Mouse (Mus musculus) right cerebral cortex, postnatal 4 days (tissue): ENCODE results near the gene Hyal3.
A peak's percentile ranks its signal among the peaks of the same experiment; 100 is the strongest.

Experiments used
- DNase-seq: peaks from one replicate; pipeline ENCODE4 v3.0.0-alpha.2; 2022

Hyal3 gene

DNA sequence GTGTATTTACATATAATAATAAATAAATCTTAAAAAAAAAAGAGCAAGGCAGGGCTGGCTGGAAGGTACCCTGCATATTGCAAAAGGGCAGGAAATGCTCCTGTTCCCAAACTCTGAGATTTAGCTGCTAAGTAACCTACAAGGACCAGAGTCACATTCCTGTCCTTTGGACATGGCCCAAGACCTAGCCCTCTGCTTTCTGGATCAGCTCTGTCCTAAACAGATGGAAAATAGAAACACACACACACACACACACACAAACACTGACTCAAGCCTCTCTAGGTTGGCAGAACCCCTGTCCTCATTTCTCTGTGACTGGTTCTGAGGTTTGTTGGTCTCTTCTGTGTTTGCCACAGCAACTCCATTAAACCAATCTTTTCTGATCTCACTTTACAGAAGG, 40.3 kb downstream of the Hyal3 start:
- DNase-seq, result no peak

- no peak for DNase-seq
These were observed 43.9 kb downstream of the Hyal3 start for GRCm38 (mm10) chr9:107624539-107624938.

DNA sequence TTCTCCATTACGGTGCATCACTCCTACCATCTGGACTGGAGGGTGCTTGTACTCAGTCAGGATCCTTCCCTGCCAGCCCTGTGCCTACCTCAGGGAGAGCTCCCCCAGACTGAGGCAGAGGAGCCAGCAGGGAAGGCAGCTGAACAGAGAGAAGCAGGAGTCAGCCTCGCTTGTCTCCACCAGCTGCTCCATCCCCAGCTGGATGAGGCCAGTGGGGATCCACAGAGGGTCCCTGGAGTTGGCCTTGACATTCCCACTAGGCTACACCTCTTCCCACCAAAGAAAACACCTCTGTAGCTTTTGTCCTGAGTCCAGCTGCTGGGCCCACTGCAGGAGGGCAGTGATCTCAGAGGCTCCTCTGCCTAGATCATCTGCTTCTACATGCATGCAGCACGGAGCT, 44.3 kb downstream of the Hyal3 start:
- DNase-seq, result no peak

DNA sequence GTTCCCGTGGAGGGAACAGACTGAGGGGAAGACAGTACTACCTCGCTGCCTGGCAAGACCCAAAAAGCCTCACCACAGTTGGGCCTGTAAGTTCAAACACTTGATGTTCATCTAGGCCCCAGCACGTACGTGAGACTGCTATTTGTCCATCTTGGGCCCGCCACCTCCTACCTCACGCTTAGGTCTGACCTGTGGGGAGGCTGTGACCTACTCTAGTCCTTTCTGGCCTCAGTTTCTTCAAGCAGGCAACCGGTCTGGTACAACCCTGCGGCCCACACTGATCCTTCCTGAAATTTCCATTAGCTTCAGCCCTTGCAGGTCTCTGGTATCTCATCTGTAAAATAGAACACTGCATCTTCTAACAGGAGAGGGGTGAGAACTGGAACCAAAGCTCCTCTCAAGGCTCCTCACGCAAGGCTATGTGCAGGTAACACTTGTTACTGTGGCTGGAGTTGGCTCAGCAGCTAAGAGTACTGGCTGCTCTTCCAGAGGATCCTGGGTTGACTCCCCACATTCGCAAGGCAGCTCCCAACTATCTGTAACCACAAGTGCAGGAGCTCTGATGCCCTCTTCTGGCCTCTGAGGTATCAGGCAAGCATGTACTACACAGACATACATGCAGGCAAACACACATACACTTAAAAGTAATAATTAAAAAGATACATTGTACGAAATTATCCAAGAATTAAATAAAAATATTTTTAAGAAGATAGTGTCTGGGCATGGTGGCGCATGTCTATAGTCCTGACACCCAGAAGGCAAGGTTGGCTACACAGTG, 44.9 kb downstream of the Hyal3 start:
- no peak for DNase-seq

GRCm38 (mm10) chr9:107626158-107626843, 45.7 kb downstream of the Hyal3 start:
- DNase-seq, result peak; percentile 43

GRCm38 (mm10) chr9:107626844-107627277, 46.2 kb downstream of the Hyal3 start:
- DNase-seq, result peak; percentile 92

DNA sequence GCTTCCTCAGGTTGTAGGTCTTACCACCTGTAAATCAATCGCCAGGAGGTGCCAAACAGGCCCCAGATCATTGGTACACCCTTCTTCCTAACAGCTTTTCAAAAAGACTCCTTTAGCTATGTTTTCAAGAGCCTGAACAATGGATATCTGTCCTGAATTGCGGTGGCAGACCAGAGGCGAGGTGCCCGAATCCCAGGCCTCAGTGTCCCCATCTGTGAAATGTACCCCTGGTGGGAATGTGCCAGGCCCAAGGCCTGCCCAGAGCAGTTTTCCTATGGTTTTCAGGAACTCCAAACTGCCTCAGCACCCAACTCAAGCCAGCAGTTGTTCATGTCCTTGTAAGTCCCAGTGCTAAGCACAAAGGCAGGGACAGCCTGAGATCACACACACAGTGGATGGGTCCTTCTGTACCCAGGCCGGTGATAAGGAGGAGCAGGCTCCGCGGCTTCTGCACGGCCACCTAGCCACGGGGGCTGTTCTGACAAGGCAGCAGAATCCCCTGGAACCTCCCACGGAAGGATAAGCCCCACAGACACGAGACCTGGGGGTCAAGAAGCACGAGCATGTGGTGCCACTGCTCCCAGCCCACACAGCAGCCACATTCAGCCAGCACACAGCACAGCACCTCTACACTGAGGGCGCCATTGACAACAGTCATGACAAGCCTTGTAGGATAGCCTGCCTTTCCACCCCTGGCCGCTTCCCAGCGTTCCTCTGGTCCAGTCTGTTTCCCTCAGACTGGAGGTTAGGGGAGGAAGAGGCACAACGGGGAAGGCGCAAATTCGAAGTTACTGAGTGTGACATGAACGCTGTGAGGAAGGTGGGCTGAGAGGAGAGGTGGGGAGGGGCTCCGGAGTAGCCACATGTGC, 47.0 kb downstream of the Hyal3 start:
- no peak for DNase-seq

- no peak for DNase-seq
These were observed 48.2 kb downstream of the Hyal3 start for GRCm38 (mm10) chr9:107628721-107629410.

GRCm38 (mm10) chr9:107629411-107629730, 48.8 kb downstream of the Hyal3 start:
- DNase-seq, result no peak

DNA sequence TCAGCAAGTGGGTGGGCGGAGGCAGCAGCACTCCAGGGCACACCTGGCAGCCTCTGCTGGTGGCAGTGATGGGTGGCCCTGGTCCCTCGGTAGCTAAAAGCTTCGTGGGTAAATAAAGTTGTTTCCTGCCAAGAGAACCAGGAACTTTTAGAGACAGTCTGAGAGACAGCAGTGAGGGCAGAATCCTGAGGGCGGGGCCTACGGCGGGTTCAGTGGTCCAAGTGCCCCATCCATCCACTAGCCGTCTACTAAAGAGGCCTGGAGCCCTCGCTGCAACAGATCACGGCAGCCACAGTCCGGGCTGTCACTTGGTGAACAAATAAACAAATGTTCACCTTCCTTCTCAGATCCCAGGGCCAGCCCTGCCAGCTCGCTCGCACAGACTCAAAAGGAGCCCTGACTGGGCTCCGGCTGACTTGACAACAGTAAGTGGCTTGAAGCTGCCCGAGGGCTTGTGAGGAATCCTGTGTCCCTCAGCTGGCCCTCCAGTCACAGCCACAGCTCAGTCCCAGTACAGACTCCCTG, 49.3 kb downstream of the Hyal3 start:
- peak; percentile 38 for DNase-seq

DNA sequence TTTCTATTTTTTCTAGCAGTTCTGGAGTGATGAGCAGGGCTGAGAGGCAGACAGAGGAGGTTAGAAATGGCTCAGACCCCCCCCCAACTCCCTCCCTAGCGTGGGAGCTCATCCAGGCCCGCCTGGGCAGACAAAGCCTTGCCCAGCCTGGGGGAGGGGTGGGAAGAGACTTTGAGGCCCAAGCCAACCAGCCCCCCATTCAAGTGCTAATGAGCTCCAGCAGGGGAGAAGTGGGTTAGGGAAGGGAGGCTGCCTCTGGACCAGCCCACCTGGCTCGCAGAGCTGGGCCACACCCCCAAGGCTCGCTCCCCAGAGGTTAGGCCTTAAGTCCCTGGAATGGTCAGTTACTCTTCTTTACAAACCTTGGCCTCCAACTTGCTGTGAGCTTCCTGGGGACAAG, 50.0 kb downstream of the Hyal3 start:
- DNase-seq, result peak; percentile 67

DNA sequence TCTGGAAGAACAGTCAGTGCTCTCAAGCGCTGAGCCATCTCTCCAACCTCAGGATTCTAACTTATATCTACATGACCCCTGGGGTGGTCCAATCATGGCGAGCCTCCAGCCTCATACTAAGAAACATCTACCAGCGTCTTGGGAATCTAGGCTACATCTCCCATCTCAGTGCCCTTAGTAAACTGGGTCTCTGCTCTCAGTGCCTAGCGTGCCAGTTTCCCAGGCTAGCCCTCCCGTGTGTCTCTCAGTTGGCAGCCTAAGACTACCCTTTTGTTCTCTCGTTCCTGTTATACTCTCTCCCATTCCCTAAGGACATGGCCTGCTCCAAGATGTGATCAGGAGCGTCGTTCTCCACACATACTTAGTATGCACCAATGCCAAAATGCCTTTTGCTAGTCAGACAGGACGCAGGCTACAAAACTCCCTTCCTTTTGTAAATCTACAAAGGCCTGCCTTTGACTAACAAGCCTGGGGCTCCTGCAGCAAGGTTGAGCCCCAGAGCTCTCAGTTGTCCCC, 50.8 kb downstream of the Hyal3 start:
- DNase-seq, result no peak

- DNase-seq, result no peak
These were observed 51.2 kb downstream of the Hyal3 start for GRCm38 (mm10) chr9:107631861-107632260.

- DNase-seq, result no peak
These were observed 51.9 kb downstream of the Hyal3 start for GRCm38 (mm10) chr9:107632478-107632877.

DNA sequence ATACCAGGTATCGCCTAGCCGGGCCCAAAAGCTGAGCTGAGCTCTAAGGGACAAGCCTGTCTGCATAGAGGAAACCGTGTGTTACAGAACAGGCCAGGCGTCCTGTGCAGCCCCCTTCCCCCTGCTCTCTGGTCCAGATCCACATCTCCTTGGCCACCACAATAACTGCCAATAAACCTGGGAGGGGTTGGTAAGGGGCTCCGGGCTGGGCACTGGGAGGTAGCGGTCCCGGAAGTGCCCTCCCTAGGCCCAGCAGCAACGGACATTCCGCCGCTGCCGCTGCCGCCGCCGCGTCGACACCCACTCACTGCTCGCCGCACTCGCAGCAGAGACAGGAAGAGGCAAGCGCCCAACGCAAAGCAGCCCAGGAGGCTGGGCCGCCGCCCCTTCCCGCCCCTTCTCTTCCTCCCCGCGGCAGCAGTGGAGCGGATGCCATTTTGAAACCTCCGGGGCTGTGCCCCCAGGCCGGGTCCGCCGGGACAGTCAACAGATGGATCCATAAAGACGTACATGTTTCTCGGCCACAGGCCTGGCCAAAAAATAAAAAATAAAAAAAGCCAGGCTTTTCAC, 52.6 kb downstream of the Hyal3 start:
- DNase-seq, result peak; percentile 73

- DNase-seq, result peak; percentile 40
These were observed 53.2 kb downstream of the Hyal3 start for GRCm38 (mm10) chr9:107633661-107634405.

DNA sequence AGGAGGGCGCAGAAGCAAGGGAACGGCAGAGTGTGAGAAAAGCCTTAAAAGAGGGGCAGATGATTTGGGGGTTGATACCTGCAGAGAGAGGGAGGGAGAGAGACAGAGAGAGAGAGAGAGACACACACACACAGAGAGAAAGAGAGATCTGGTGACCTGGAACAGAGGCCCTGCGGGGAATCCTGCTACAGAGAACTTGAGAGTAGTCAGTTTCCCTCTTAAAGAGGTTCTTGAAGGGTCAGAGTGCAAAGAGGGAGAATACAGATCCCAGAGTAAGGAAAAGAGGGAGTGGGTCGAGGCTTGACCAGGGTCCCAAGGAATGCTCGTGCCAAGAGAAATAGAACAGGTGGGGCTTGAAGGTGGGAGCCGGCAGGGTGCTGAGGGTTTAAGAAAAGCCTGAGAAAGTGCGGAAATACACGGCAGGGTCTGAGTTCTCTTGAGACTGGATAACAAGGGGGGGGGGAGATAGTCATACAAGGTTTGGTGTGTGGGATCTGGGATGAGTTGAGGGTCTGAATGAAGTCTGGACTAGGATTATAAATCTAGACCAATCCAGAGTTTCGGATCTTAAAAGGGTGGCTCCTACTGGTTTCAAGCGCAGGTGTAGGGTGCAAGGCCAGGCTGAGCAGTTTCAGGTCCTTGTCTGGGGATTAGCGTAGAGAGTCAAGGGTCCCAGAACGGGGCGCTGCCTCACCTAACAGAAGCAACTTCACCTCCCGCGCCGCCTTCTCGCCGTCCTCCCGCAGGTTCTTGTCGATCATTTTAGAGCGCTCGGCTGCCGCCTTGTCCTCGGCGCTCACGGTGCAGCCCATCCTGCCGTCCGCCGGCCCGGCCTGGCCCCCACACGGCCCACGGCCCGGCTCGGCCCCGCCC, 54.0 kb downstream of the Hyal3 start:
- no peak for DNase-seq

DNA sequence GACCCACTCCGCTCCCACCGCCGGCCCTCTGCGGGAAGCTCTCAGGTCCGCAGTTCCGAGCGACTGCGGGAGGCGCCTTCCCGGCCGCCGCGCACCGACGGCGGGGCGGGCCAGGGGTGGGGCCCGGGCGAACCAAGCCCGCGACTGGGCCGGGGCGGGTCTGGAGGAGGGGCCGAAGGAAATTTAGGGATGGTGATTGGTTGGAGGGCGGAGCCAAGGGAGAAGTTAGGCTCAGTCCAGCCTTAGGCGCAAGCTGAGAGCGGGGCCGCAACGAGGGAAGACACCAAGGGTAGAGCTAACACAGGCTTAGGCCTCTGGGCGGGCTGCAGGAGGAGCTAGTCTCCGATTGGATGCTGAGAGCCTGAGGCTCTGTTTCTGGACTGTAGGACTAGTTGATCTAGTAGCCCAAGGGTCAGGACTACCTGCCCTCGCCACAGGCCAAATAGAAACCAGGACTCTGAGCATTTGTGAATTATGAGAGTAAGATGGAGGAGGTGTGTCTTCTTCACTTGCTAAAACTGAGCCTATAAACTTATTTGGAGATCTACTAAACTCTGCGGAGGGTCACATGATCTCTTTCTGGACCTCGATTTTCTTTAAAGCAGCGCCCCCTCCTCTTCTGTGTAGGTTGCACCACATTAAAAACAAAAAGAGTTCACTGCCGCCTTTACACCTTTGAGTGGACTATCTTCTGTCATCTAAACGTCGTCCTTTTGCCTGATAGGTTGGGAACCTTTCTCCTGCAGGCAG, 54.8 kb downstream of the Hyal3 start, which contains the start of gene Gnai2:
Gene Gnai2, minus strand, starts transcription at position 89 of the 750 bp plus-strand sequence.
- DNase-seq, result peak; percentile 82
